Mouse (Mus musculus) myocyte (in vitro differentiated cells): ENCODE measurements around the gene Arid5b. TPM values are rescaled to one million over a fixed set of nuclear protein-coding genes. Genes with fewer than 3 reads are reported as not detected.

Experiments used
- H3K27me3 ChIP-seq: one replicate; pipeline ENCODE4 v1.6.1; 2011; ENCODE audit not compliant: control insufficient read depth, insufficient read depth, insufficient read length
- H3K36me3 ChIP-seq: one replicate; pipeline ENCODE4 v1.6.1; 2011; ENCODE audit not compliant: control insufficient read depth, insufficient read depth
- H3K4me2 ChIP-seq: one replicate; pipeline ENCODE4 v1.6.1; 2011; ENCODE audit warnings: low read depth, control low read depth
- H3K4me3 ChIP-seq: one replicate; pipeline ENCODE4 v1.5.1; 2011; ENCODE audit warnings: mild to moderate bottlenecking, control low read depth, moderate library complexity
- H3K79me2 ChIP-seq: one replicate; pipeline ENCODE4 v1.6.1; 2011; ENCODE audit not compliant: control insufficient read depth, insufficient read depth
- H3ac ChIP-seq: one replicate; pipeline ENCODE4 v1.6.1; 2011; ENCODE audit not compliant: control insufficient read depth, insufficient read length
- CEBPB ChIP-seq: IDR thresholded peaks from 2 replicates; pipeline ENCODE4 v1.6.1; 2011; ENCODE audit warnings: mild to moderate bottlenecking, moderate library complexity; ENCODE audit not compliant: poor library complexity, insufficient read depth, severe bottlenecking
- E2F4 ChIP-seq: IDR thresholded peaks from one replicate; pipeline ENCODE4 v1.6.1; 2011; ENCODE audit warnings: mild to moderate bottlenecking, control low read depth, moderate library complexity; ENCODE audit not compliant: insufficient read depth
- MAX ChIP-seq: IDR thresholded peaks from one replicate; pipeline ENCODE4 v1.6.1; 2011; ENCODE audit warnings: low read depth, mild to moderate bottlenecking, control low read depth
- MYOD1 ChIP-seq, 3 experiments: IDR thresholded peaks; one replicate each; pipeline ENCODE4 v1.6.1; 2011; ENCODE audit warnings: control low read depth in 2 of 3, low read depth in 2 of 3, mild to moderate bottlenecking in 2 of 3, moderate library complexity in 1 of 3; ENCODE audit not compliant: insufficient read length in 2 of 3, control insufficient read depth in 1 of 3
- MYOG ChIP-seq, 3 experiments: IDR thresholded peaks; one replicate each; pipeline ENCODE4 v1.6.1; 2011; ENCODE audit warnings: control low read depth in 2 of 3, low read depth in 2 of 3, mild to moderate bottlenecking in 2 of 3; ENCODE audit not compliant: insufficient read length in 2 of 3, control insufficient read depth in 1 of 3, insufficient read depth in 1 of 3
- POLR2A ChIP-seq: IDR thresholded peaks from one replicate; pipeline ENCODE4 v1.6.1; 2011; ENCODE audit warnings: low read depth, mild to moderate bottlenecking, control low read depth, moderate library complexity; ENCODE audit not compliant: insufficient read length
- POLR2AphosphoS2 ChIP-seq: IDR thresholded peaks from one replicate; pipeline ENCODE4 v1.6.1; 2011; ENCODE audit warnings: low read depth, control low read depth; ENCODE audit not compliant: insufficient read length
- REST ChIP-seq: IDR thresholded peaks from one replicate; pipeline ENCODE4 v1.6.1; 2011; ENCODE audit warnings: mild to moderate bottlenecking, control low read depth, moderate library complexity; ENCODE audit not compliant: insufficient read depth, insufficient read length
- SRF ChIP-seq: IDR thresholded peaks from one replicate; pipeline ENCODE4 v1.6.1; 2011; ENCODE audit warnings: low read depth; ENCODE audit not compliant: control insufficient read depth, insufficient read length
- TCF12 ChIP-seq: IDR thresholded peaks from one replicate; pipeline ENCODE4 v1.6.1; 2011; ENCODE audit warnings: mild to moderate bottlenecking, control low read depth; ENCODE audit not compliant: poor library complexity, insufficient read depth, severe bottlenecking
- TCF3 ChIP-seq: IDR thresholded peaks from one replicate; pipeline ENCODE4 v1.6.1; 2011; ENCODE audit warnings: low read depth, control low read depth; ENCODE audit not compliant: insufficient read length
- USF1 ChIP-seq: IDR thresholded peaks from one replicate; pipeline ENCODE4 v1.6.1; 2011; ENCODE audit warnings: low read depth, mild to moderate bottlenecking, control low read depth, moderate library complexity
- polyA plus RNA-seq: library from polyadenylated mRNA; unstranded; fragments of >200 nt; fragmentation: generic; extraction: Trizol; gene quantifications from one replicate; pipeline ENCODE4 v1.2.1, GENCODE M21; 2012; ENCODE audit warnings: missing spikeins

Arid5b gene
- polyA plus RNA-seq, 1 experiment, result 7.7 TPM

DNA sequence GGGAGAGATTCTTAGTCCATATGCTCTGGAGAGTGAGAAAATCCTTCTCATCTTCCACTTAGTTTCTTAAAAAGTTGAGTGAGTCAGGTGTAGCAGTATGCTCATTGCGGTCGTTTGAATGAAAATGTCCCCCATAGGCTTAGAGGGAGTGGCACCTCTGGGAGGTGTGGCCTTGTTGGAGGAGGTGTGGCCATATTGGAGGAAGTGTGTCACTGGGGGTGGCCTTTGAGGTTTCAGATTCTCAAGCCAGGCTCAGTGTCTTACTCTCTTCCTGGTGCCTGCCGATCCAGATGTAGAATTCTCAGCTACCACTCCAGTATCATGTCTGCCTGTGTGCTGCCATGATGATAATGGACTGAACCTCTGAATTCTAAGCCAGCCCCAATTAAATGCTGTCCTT is 199.8 kb downstream of the Arid5b start:
- Histone ChIP-seq H3K36me3 (no peaks in the 10 kb centered on the region), H3K4me3 (no peak overlapping the region), H3K27me3 (no peaks in the 10 kb centered on the region), H3K4me2 (no peak overlapping the region), H3ac (no peak overlapping the region), H3K79me2 (no peaks in the 10 kb centered on the region)
- TF ChIP-seq CEBPB, result no peak
- no peak for TF ChIP-seq TCF12
- no peak for TF ChIP-seq USF1
- TF ChIP-seq SRF, result no peak
- TF ChIP-seq E2F4, result no peak
- TF ChIP-seq MAX, result no peak
- TF ChIP-seq MYOD1 (IDR thresholded peaks at IDR 0.05; ENCODE audit: control insufficient read depth in 1 of 3, insufficient read length in 2 of 3, low read depth in 2 of 3), result no peak

DNA sequence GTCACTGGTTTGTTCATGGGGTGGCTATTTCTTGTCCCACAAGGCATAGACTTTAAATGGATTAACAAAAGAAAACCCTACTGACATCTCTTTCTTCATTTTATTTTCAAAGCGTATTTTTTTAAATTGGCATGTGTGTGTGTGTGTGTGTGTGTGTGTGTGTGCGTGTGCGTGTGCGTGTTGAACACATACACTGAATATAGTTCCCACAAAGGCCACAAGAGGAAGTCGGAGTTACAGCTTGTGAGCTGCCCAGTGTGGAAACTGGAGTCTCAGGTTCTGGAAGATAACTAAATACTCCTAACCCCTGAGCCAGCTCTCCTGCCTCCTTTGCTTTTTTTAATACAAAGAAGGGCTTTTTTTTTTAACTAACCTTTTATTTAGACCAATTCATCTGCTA is 203.4 kb downstream of the Arid5b start:
- Histone ChIP-seq H3ac (no peak overlapping the region), H3K4me3 (no peak overlapping the region), H3K36me3 (no peaks in the 10 kb centered on the region), H3K27me3 (no peaks in the 10 kb centered on the region), H3K4me2 (no peak overlapping the region), H3K79me2 (no peaks in the 10 kb centered on the region)
- TF ChIP-seq USF1, result no peak
- TF ChIP-seq MAX, result no peak
- no peak for TF ChIP-seq POLR2A
- no peak for TF ChIP-seq MYOG (IDR thresholded peaks at IDR 0.05; ENCODE audit: control insufficient read depth in 1 of 3, insufficient read depth in 1 of 3, insufficient read length in 2 of 3, low read depth in 2 of 3)
- TF ChIP-seq SRF, result no peak
- TF ChIP-seq POLR2AphosphoS2, result no peak
- no peak for TF ChIP-seq REST
- TF ChIP-seq E2F4, result no peak
- no peak for TF ChIP-seq MYOD1 (IDR thresholded peaks at IDR 0.05; ENCODE audit: control insufficient read depth in 1 of 3, insufficient read length in 2 of 3, low read depth in 2 of 3)
- no peak for TF ChIP-seq TCF3
- no peak for TF ChIP-seq CEBPB
- no peak for TF ChIP-seq TCF12

DNA sequence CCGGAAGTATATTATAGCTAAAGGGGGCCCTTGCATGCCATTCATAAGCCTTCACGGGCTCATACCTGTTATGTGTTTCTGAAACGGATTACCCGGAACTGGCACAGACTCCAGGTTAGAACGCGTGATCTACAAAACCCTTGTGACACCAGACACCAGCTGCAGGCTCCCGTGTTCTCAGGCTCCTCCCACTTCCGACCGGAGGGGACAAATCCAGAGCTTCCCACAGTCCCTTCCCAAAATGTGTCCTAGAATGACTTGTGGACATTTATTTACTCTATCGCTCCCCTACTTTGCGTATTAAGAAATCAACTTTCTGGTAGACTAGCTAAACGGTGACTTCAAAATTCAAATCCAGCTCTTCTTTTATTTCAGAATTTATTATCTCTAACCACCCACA is 204.2 kb downstream of the Arid5b start:
- TF ChIP-seq TCF12 (no peak), REST (no peak), POLR2A (no peak), MAX (no peak), CEBPB (no peak), POLR2AphosphoS2 (no peak), E2F4 (no peak), MYOG (IDR thresholded peaks at IDR 0.05; ENCODE audit: control insufficient read depth in 1 of 3, insufficient read depth in 1 of 3, insufficient read length in 2 of 3, low read depth in 2 of 3) (no peak), SRF (no peak)
- no peaks in the 10 kb centered on the region for H3K36me3 ChIP-seq
- H3K4me3 ChIP-seq, result no peak overlapping the region
- H3K79me2 ChIP-seq, result no peaks in the 10 kb centered on the region
- no peak overlapping the region for H3ac ChIP-seq
- no peak overlapping the region for H3K4me2 ChIP-seq
- H3K27me3 ChIP-seq, result no peaks in the 10 kb centered on the region

DNA sequence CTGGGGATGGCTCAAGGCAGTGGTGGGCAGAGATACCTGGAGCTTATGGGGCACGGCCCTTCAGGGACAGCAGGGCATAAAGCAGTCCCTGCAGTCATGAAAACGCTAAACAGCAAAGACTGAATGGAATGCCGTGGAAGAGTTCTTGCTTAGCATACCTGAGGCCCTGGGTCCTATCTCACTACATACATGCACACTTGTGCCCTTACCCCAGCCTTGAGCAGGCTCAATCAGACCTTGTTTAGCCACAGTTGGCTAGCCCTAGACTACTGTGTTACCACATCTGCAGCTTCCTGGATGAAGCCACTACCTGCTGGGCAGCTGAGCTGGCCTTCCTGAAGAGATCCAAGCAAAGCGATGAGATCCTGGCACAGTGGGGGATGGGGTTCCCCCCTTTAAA is 205.9 kb downstream of the Arid5b start:
- no peak for TF ChIP-seq MYOG (IDR thresholded peaks at IDR 0.05; ENCODE audit: control insufficient read depth in 1 of 3, insufficient read depth in 1 of 3, insufficient read length in 2 of 3, low read depth in 2 of 3)
- TF ChIP-seq POLR2A, result no peak
- TF ChIP-seq CEBPB, result no peak
- TF ChIP-seq MAX, result no peak
- no peak for TF ChIP-seq TCF3
- no peak for TF ChIP-seq REST
- TF ChIP-seq TCF12, result no peak
- TF ChIP-seq E2F4, result no peak
- TF ChIP-seq POLR2AphosphoS2, result no peak
- no peak for TF ChIP-seq USF1
- Histone ChIP-seq H3ac (no peak overlapping the region), H3K4me2 (no peak overlapping the region), H3K27me3 (no peaks in the 10 kb centered on the region), H3K36me3 (no peaks in the 10 kb centered on the region), H3K79me2 (no peaks in the 10 kb centered on the region), H3K4me3 (no peak overlapping the region)

DNA sequence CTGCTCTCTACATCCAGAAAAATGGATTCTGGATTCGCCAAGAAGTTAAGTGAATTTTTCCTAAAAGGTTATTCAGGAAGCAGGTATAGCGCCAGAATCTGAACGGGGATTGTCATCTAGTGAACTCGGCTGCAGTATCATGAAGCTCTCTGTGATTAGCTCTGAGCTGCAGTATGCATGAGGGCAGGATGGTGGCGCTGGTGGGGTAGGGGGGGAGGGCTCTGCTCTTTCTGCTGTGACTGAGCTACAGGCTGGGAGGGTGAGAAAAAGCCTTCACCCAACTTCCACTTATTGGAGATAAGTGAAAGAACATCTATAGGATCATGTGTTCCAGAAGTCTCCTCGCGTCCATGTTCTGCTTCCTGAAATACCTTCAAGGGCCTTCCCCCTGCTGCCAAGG is 207.5 kb downstream of the Arid5b start:
- Histone ChIP-seq H3K79me2 (no peaks in the 10 kb centered on the region), H3ac (no peak overlapping the region), H3K4me2 (no peak overlapping the region), H3K27me3 (no peaks in the 10 kb centered on the region), H3K4me3 (no peak overlapping the region), H3K36me3 (no peaks in the 10 kb centered on the region)
- TF ChIP-seq MAX (no peak), USF1 (no peak), CEBPB (no peak), REST (no peak), E2F4 (no peak)
